Mouse (Mus musculus): ENCODE measurements at regions not wholly inside any gene's neighbourhood (a gene's known extent, or its start where the extent isn't known, plus 50 kb on each side); places are given as distances from the start of the nearest gene placed in this dataset.

DNA sequence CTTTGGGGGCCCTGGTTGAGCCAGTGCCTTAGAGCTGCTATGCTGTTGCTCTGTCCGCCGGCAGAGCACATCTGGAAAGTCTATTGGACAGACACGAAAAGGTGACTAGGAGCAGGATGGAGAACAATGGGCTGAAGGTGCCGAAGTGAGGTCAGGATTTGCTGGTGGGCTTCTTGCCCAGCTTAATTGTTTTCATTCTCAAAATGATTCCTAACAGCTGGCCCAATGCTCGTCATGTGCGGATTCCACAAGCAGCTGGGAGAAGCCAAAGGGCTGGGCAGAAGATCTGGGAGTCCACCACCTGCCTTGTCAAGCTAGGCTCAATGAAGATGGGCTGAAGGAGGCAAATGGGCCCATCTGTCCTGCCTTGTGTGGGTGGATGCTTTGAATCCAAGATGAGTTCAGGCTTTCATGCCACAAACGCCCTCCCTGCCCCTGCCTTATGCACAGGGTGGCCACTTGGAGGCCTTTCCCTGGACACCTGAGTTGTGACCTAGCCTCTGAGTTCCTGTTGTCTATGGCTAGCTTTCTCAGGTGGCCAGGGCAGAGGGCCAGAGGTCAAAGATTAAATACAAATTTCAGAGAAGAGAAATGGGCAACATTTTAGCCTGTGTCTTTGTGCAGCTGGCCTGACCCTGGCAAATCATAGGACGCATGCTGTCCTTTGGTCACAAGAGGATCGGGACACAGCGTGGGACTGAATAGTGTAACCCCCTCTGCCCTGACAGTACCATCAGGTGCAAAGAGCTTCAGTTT lies 95.9 kb downstream of the Snx19 start:
- TF ChIP-seq CTCF (IDR thresholded peaks at IDR 0.05; ENCODE audit: insufficient read depth, low read length), result no peak
- no peak for TF ChIP-seq POLR2A (IDR thresholded peaks at IDR 0.05; ENCODE audit: borderline replicate concordance, extremely low read depth, low read depth, low read length)
